Mouse (Mus musculus): Measurements from ENCODE around the gene Gm29735.

Gm29735 gene

DNA sequence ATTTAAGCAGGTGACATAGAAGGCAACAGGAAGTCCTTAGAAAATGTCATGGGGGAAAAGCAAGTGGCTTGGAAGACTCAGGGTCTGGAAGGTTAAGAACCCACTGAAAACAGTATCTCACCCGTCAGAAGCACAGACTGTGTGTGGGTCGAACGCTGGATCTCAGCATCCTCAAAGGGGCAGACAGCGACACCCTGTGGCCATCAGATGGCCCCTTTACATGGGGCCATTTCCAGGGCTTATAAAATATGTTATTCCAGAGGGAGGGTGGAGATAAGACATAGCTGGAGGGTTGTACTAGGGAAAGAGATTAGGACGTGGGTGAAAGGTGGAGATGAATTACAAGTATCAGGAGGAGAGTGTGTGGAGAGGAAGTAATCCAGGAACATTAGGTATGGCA lies 37.3 kb downstream of the Gm29735 start:
- peak; percentile 12 for DNase-seq

Measured in kidney, postnatal 10 days (tissue).